Mouse (Mus musculus): ENCODE measurements around the gene 1810055G02Rik.

- no peak for TF ChIP-seq POLR2A (IDR thresholded peaks at IDR 0.05; ENCODE audit: control insufficient read depth, extremely low read depth, insufficient read depth, low read length, poor library complexity)
- TF ChIP-seq CTCF (IDR thresholded peaks at IDR 0.05; ENCODE audit: borderline replicate concordance, control insufficient read depth, extremely low read depth, insufficient read depth, low read length, poor library complexity), result no peak
Measured at GRCm38 (mm10) chr19:3692414-3693145, 15.5 kb upstream of the 1810055G02Rik start.

Data from thymus, adult 2 months (tissue).